Mouse (Mus musculus): Measurements from ENCODE around the gene Ptprr.

- TF ChIP-seq CTCF (IDR thresholded peaks at IDR 0.05; ENCODE audit: low read depth, low read length) (no peak), POLR2A (IDR thresholded peaks at IDR 0.05; ENCODE audit: borderline replicate concordance, low read depth, low read length) (no peak)
Measured at GRCm38 (mm10) chr10:116208727-116209115, 190.7 kb downstream of the Ptprr start.
